Comparison of ENCODE assay signal across 8 mouse cellular contexts in the genomic region with DNA sequence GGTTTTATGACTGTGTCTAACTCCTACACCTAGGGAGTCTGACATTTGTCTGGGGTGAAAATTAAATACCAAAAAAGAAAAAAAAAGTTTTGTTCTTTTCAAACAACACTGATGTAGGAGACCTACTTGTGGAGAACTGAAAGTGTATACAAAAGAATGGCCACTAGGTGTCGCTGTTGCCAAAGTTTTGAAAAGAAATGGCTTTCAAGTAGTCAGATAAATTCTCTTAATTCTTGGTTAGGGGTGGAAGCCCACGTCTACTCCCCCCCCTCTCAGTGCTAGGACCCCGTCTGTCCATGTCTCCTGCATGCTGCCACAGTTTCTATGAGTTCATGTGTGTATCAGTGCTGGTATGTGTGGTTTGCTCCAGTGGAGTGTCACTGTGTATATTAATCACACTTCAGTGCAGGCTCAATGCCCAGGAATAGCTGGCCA.
DNase-seq lines count a peak whose midpoint lies in the region; ATAC-seq lines count a peak whose summit lies in the region.

No protein-coding gene starts in this region.

- ATAC-seq in forebrain, embryonic 11.5 days (replicated peaks; ENCODE audit: low FRiP score): peak; percentile 65

- no peaks in the 10 kb centered on the region for H3K36me3 ChIP-seq in forebrain, embryonic 11.5 days (ENCODE audit: control insufficient read depth, insufficient read depth, low read length)

- 0% methylated on average over 3 of the region's 3 CpGs for WGBS in forebrain, embryonic 11.5 days

- peak; percentile 76 to 83 for DNase-seq in right cerebral cortex, adult 2 months (ENCODE audit: low spot score in 2 of 2)
- no peak for DNase-seq in right cerebral cortex, postnatal 25 days
- DNase-seq in brain, adult 2 months (ENCODE audit: low read depth, low spot score): peak; percentile 90
- DNase-seq in forebrain, embryonic 11.5 days (ENCODE audit: low spot score): peak; percentile 79
- DNase-seq in induced T-regulatory cell, adult 2 months (ENCODE audit: low read depth): peak; percentile 90
- peak; percentile 61 for DNase-seq in left cerebral cortex, postnatal 4 days
- DNase-seq in naive thymus-derived CD4-positive, alpha-beta T cell, adult 2 months (ENCODE audit: low read depth): peak; percentile 90
- DNase-seq in thymus, postnatal 25 days: peak; percentile 67

- H3K9me3 ChIP-seq in forebrain, embryonic 11.5 days (ENCODE audit: control insufficient read depth, low read length): no peaks in the 10 kb centered on the region

- H3K27me3 ChIP-seq in forebrain, embryonic 11.5 days (ENCODE audit: control insufficient read depth, insufficient read depth, low read length): no peaks in the 10 kb centered on the region

- H3K4me1 ChIP-seq in forebrain, embryonic 11.5 days (replicated peaks; ENCODE audit: control insufficient read depth, insufficient read depth, low read length): no peaks in the 10 kb centered on the region

- intact Hi-C loops in left cerebral cortex, postnatal 4 days (cut with DNase I): loop anchor here (10.0 kb wide), 2 partner anchors 421 to 581 kb away; a partner anchor contains a TSS

- H3K4me3 ChIP-seq in forebrain, embryonic 11.5 days (ENCODE audit: low read depth, low read length): no peak overlapping the region

- H3K4me2 ChIP-seq in forebrain, embryonic 11.5 days (ENCODE audit: low read depth, low read length, severe bottlenecking): no peak overlapping the region

- H3K9ac ChIP-seq in forebrain, embryonic 11.5 days (ENCODE audit: low read length): no peak overlapping the region

- no peak overlapping the region for H3K27ac ChIP-seq in forebrain, embryonic 11.5 days (ENCODE audit: low read depth, low read length)
